Mouse (Mus musculus) C2C12 (cell line): ENCODE data around the gene Hbs1l. TPM values are rescaled to one million over a fixed set of nuclear protein-coding genes. Genes with fewer than 3 reads are reported as not detected.

ENCODE experiments used
- H3K27me3 ChIP-seq: one replicate; pipeline ENCODE4 v1.6.1; 2011; ENCODE audit not compliant: control insufficient read depth, insufficient read depth, insufficient read length
- H3K36me3 ChIP-seq: one replicate; pipeline ENCODE4 v1.6.1; 2011; ENCODE audit not compliant: control insufficient read depth, insufficient read depth
- H3K4me3 ChIP-seq: one replicate; pipeline ENCODE4 v1.5.1; 2011; ENCODE audit warnings: mild to moderate bottlenecking, control low read depth; ENCODE audit not compliant: poor library complexity, insufficient read depth, severe bottlenecking
- H3K79me2 ChIP-seq: one replicate; pipeline ENCODE4 v1.6.1; 2011; ENCODE audit not compliant: control insufficient read depth, insufficient read depth
- H3K79me3 ChIP-seq: one replicate; pipeline ENCODE4 v1.6.1; 2011; ENCODE audit warnings: low read depth, control low read depth
- H3ac ChIP-seq: one replicate; pipeline ENCODE3; 2011; ENCODE audit warnings: low read depth; ENCODE audit not compliant: control insufficient read depth, insufficient read length
- CEBPB ChIP-seq: IDR thresholded peaks from one replicate; pipeline ENCODE4 v1.6.1; 2011; ENCODE audit warnings: low read depth, mild to moderate bottlenecking, control low read depth, moderate library complexity
- CTCF ChIP-seq: IDR thresholded peaks from one replicate; pipeline ENCODE4 v1.5.1; 2011; ENCODE audit not compliant: control insufficient read depth, insufficient read depth, insufficient read length
- FOSL1 ChIP-seq: IDR thresholded peaks from one replicate; pipeline ENCODE4 v1.8.0; 2011; ENCODE audit warnings: mild to moderate bottlenecking, low read length; ENCODE audit not compliant: poor library complexity, insufficient read depth, severe bottlenecking
- MAX ChIP-seq: IDR thresholded peaks from one replicate; pipeline ENCODE4 v1.6.1; 2011; ENCODE audit warnings: mild to moderate bottlenecking, control low read depth
- MYOD1 ChIP-seq: IDR thresholded peaks from one replicate; pipeline ENCODE4 v1.6.1; 2011; ENCODE audit warnings: low read depth; ENCODE audit not compliant: control insufficient read depth, insufficient read length
- MYOG ChIP-seq: IDR thresholded peaks from one replicate; pipeline ENCODE4 v1.6.1; 2011; ENCODE audit not compliant: control insufficient read depth, insufficient read length; ENCODE audit errors: extremely low read depth
- USF1 ChIP-seq: IDR thresholded peaks from one replicate; pipeline ENCODE4 v1.6.1; 2011; ENCODE audit warnings: low read depth, mild to moderate bottlenecking, control low read depth, moderate library complexity
- polyA plus RNA-seq: library from polyadenylated mRNA; unstranded; fragments of >200 nt; fragmentation: generic; extraction: Trizol; gene quantifications from one replicate; pipeline ENCODE4 v1.2.1, GENCODE M21; 2012; ENCODE audit warnings: missing spikeins

Gene Hbs1l
- polyA plus RNA-seq, 1 experiment: 42.7 TPM

DNA sequence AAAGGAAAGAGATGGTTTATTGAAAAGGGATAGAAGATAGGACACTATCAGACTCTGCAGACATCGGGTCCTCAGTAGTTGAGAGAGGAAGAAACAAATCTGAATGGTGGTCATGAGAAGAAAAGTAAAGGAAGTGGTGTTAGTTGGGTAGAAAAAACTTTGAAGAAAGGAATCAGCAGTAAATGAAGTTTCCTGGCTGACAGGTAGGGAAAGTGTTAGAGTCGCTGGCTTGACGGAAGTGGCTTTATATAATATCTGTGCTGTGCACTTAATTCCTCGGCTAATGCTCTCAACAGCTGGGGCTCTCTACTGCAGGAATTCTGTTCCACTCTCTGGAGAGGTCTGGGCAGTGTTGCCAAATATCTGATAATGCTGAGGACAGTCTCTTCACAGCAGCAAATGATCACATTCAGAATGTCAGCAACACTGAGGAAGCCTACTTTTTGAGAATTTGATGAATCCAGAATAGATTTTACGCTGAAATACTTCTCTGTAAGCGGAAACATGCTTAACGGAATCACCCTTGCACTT is 31.9 kb downstream of the Hbs1l start:
- Histone ChIP-seq H3K4me3 (no peak overlapping the region), H3K79me3 (no peaks in the 10 kb centered on the region), H3K36me3 (peaks cover 16% of the 10 kb centered on the region), H3K27me3 (no peaks in the 10 kb centered on the region), H3K79me2 (peaks cover 10% of the 10 kb centered on the region), H3ac (no peak overlapping the region)
- TF ChIP-seq FOSL1 (no peak), USF1 (no peak), MYOD1 (no peak), CTCF (no peak), CEBPB (no peak), MYOG (no peak), MAX (no peak)

DNA sequence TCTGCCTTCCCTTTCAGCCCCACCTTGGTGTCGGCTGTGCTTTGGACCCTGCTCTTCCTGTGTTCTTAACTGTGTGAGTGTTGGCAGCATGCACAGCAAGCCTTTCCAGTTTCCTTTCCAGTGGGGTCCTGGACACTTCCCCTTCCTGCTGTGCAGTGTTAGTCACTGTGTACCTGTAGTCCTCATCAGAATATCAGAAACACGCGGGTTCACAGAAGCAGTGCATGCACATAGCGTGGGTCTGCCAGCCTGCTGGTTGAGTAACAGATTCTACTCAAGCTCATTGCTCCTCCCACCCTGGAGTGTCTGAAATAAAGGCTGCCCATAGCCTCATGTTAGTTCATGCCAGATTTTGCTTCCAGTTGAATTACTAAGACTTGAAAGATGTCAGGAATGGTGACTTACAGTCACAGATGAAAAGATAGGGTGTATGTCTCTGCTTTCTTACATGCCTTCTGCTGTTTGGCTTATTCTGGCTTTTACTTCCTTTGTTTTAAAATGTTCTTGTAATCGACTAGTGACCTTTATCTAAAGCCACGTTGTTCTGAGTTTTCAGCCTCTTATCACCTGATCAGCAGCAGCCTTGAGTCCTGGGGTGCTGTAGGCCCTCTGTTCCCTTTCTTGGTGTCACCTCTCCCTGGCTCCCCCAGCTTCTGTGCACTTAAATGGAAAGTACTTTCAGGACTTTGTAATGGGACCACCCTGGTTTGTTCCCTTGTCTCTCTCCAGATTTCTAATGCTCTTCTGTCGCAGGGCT is 38.7 kb downstream of the Hbs1l start:
- no peaks in the 10 kb centered on the region for H3K79me2 ChIP-seq
- TF ChIP-seq USF1: no peak
- no peak for TF ChIP-seq CEBPB
- no peak for TF ChIP-seq CTCF
- TF ChIP-seq MYOG: no peak
- no peak for TF ChIP-seq MYOD1
- no peak for TF ChIP-seq FOSL1
- TF ChIP-seq MAX: no peak
- H3K79me3 ChIP-seq: no peaks in the 10 kb centered on the region
- H3K4me3 ChIP-seq: no peak overlapping the region
- H3K27me3 ChIP-seq: no peaks in the 10 kb centered on the region
- peaks cover 37% of the 10 kb centered on the region for H3K36me3 ChIP-seq
- H3ac ChIP-seq: no peak overlapping the region

DNA sequence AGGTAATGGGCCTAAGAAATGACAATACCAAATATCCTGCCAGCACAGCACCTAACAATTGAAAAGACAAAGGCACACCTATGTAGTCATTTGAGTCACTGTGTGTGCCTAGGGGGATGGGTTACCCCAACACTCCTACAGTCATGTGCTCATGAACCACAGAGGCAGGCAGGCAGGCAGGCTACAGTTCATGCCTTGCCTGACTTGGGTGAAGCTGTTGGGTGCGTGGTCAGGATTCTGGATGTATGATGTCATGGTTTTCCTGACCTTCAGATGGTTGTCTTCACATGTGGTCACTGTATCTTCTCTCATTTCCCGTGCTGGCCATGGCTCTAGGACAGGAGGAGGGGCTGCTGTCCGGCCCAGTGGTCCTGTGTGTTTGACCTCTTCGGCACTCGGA is 39.8 kb downstream of the Hbs1l start:
- Histone ChIP-seq H3K27me3 (no peaks in the 10 kb centered on the region), H3K36me3 (peaks cover 45% of the 10 kb centered on the region)

DNA sequence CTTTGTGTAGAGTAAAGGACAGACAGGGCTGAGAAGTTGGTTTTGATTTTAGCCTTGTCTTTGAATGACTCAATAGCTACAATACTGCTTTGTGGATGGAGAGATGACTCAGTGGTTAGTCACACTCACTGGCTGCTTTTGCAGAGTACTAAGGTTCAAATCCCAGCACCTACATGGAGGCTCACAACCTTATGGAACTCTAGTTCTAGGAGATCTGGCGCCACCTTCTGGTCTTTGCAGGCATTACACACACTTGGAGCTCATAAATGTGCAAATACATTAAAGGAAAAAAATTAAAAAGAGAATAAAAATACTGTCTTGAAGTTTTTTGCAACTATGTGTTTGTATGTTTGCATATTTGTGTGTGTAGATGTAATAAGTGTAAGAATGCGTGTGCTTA is 41.4 kb downstream of the Hbs1l start:
- no peak overlapping the region for H3K4me3 ChIP-seq
- H3K79me2 ChIP-seq: no peaks in the 10 kb centered on the region
- H3ac ChIP-seq: no peak overlapping the region
- H3K36me3 ChIP-seq: peaks cover 60% of the 10 kb centered on the region
- TF ChIP-seq CEBPB (no peak), MYOG (no peak), MYOD1 (no peak), MAX (no peak), USF1 (no peak)
- H3K27me3 ChIP-seq: no peaks in the 10 kb centered on the region
- H3K79me3 ChIP-seq: no peaks in the 10 kb centered on the region

More for the DNA sequence above, 39.8 kb downstream of the Hbs1l start:
- no peak overlapping the region for H3K4me3 ChIP-seq
- no peak overlapping the region for H3ac ChIP-seq
- no peaks in the 10 kb centered on the region for H3K79me3 ChIP-seq
- no peak for TF ChIP-seq USF1
- TF ChIP-seq CTCF: no peak
- no peak for TF ChIP-seq FOSL1
- no peak for TF ChIP-seq CEBPB
- TF ChIP-seq MAX: no peak
- no peak for TF ChIP-seq MYOG
- TF ChIP-seq MYOD1: no peak
- no peaks in the 10 kb centered on the region for H3K79me2 ChIP-seq

DNA sequence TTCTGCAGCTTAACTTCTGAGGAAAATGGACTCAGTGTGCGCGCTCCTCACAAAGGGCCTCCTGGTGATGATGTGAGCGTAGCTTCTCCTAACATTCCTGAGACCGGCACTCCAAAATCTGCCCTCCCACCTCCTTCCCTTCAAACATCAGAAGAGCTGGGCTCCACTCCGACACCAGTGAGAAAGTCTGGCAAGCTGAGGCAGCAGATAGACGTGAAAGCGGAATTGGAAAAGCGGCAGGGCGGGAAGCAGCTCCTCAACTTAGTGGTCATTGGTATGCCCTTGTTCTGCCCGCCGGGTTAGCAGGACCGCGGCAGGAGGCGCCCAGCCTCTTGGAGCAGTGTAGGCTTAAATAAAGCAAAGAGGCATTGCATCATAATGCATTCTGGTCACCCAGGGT is 45.9 kb downstream of the Hbs1l start:
- no peaks in the 10 kb centered on the region for H3K27me3 ChIP-seq
- no peaks in the 10 kb centered on the region for H3K79me3 ChIP-seq
- peaks cover 84% of the 10 kb centered on the region for H3K36me3 ChIP-seq
- H3K4me3 ChIP-seq: no peak overlapping the region
- H3K79me2 ChIP-seq: no peaks in the 10 kb centered on the region
- TF ChIP-seq MAX (no peak), CEBPB (no peak), MYOD1 (no peak), FOSL1 (no peak), USF1 (no peak), CTCF (no peak), MYOG (no peak)
- no peak overlapping the region for H3ac ChIP-seq
